Mouse (Mus musculus): ENCODE results near the gene Rbms3. TPM values are rescaled to one million over a fixed set of nuclear protein-coding genes. Genes with fewer than 3 reads are reported as not detected.

The Rbms3 gene
- total RNA-seq, 2 experiments from 2014 or later = 13.6 to 15.0 TPM

DNA sequence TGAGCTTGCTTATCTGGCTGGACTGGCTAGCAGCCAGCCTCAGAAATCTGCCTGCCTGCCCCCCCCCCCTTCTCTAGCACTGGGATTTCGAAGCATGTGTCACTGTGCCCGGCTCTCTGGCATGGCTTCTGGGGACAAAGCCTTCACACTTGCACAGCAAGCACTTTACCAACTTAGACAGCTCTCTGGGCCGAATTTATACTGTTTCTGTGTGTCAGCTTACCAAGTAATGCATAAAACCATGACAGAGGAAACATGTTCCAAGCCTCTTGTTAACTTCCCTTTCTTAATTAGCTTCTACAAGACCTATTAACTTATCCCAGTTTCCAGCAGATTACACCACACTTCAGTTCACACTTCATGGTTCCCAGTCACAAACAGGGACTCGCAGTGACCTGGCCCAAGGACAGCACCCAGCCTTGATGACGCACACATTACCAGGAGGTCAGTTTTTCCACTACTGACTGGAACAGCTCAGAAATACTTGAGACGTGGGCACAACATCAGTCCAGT is 589.7 kb downstream of the Rbms3 start:
- intact Hi-C loops (cut with DNase I) = no loop called here

DNA sequence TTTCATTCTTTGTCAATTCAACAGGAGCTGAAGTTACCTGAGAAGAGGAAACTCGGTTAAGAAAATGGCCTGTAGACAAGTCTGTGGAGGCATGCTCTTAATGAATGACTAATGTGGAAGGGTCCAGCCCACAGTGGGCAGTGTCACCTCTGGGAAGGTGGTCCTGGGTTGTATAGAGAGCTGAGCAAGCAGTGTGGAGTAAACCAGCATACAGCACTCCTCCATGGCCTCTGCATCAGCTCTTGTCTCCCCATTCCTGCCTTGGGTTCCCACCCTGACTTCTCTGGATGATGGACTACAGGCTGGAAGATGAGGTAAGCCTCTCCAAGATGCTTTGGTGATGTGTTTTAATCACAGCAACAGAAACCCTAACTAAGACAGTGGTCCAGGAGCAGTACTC is 597.0 kb downstream of the Rbms3 start:
- intact Hi-C loops (cut with DNase I) = no loop called here
- no peak for DNase-seq (ENCODE audit: extremely low spot score in 1 of 2, low spot score in 2 of 2)

More for the DNA sequence above, 589.7 kb downstream of the Rbms3 start:
- DNase-seq (ENCODE audit: extremely low spot score in 1 of 2, low spot score in 2 of 2) = no peak

DNA sequence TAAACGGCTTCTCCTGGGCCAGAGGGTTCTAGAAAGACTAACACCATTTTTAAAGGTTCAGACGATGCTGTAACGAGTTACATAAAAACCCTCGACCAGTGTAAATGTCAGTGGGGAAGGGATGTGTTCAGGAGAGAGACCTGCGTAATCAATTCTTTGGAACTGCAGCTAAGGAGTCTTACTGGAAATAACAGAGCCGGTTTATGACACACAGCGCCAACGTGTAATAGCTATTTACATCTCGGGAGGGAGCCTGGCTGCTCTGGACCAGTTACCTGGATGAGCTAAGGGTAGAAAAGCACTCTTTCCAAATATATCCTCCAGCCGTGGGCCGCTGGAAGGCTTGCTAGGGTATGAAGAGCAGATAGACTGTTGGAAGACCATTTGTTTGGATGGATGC is 598.5 kb downstream of the Rbms3 start:
- no peak for DNase-seq (ENCODE audit: extremely low spot score in 1 of 2, low spot score in 2 of 2)
- intact Hi-C loops (cut with DNase I) = no loop called here

DNA sequence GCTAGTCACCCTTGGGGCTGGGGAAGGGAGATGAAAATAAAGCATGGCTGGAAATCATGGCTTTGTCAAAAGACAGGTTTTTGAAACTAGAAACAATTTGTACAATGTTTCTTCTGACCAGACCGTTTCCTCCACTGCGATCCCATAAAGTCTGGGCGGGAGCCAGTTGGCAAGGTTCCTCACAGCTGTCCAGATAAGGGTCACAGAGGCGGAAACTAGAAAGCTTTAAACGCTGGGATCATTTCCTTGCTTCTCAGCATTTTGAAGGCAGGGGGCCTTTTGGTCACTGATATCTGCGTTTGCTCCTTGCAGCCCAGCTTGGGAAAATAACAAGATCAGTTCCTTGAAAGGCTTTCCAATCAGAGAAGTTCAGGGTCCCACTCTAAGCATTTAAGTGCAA is 598.9 kb downstream of the Rbms3 start:
- intact Hi-C loops (cut with DNase I) = no loop called here
- DNase-seq (ENCODE audit: extremely low spot score in 1 of 2, low spot score in 2 of 2) = peak in 1 of 2 experiments; percentile 92

DNA sequence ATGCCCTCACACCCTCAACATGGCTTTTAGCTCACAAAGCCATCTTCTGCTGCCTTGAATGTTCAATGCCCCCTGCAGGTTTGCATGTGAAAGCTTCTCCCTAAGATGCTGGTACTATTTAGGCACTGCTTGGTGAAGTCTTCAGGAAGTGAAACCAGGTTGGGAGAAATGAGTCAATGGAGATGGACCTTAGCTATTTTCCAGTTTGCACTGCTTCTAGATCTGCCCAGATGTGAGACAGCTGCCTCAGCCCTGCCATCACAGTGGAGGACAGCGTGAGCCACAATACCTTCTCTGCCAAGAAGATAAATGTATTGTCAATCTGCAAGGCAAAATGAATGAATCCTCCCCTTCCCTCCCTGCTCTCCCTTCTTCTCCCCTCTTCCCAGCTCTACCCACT is 599.8 kb downstream of the Rbms3 start:
- intact Hi-C loops (cut with DNase I) = no loop called here
- DNase-seq (ENCODE audit: extremely low spot score in 1 of 2, low spot score in 2 of 2) = no peak

DNA sequence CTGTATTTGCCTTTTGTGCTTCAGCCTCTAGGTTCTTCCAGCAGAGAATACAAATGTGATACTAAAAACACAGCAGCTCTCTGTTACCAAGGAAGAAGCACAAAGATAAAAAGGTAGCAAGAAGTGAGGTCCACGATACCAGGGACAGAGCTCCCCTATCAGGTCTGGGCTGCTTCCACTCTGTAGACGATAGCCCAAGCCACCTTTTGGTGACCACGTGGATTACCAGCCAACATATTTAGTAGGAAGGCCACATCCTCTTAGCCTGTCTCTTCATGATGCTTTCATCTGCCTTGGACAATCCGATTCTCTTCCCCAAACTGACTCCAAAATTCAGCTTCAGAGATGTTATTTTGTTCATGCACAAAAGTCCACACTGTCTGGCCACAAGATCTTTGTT is 601.1 kb downstream of the Rbms3 start:
- intact Hi-C loops (cut with DNase I) = no loop called here
- DNase-seq (ENCODE audit: extremely low spot score in 1 of 2, low spot score in 2 of 2) = no peak

DNA sequence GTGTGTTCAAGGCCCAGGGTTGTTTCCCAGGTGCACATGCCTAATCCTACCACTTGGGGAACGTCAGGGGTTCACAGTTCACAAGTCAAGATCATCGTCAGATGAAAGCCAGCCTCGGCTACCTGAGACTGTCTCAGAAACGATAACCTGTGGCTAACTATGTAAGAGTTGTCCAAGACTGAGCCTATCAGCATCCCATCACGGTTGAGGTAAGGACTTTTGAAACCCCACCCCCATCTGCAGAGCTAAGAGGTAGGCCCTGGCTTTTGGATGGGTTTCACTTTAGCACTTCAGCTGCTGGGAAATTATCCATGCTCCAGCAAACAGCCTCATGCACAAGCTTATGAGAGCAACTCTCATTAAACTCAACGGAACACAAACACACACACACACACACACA is 607.6 kb downstream of the Rbms3 start:
- intact Hi-C loops (cut with DNase I) = no loop called here
- no peak for DNase-seq (ENCODE audit: extremely low spot score in 1 of 2, low spot score in 2 of 2)

DNA sequence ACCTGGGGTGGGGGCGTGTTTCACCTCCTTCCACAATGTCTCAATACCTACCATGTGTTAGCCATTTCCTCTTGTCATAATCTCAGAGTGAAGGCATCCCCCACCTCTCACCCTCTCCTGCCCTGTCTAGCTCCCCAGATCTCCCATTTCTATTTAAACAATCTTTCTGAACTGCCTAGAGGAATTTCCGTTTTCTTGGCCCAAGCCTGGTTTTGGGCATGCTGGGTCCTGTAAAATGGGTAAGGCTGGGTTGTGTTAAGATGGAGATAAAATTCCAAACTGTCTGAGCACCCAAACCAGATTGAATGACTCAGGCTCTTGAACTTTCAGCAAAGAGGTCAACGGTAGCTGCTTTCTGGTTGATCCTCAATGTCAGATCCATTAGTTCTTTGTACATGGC is 608.2 kb downstream of the Rbms3 start:
- intact Hi-C loops (cut with DNase I) = no loop called here
- DNase-seq (ENCODE audit: extremely low spot score in 1 of 2, low spot score in 2 of 2) = no peak

DNA sequence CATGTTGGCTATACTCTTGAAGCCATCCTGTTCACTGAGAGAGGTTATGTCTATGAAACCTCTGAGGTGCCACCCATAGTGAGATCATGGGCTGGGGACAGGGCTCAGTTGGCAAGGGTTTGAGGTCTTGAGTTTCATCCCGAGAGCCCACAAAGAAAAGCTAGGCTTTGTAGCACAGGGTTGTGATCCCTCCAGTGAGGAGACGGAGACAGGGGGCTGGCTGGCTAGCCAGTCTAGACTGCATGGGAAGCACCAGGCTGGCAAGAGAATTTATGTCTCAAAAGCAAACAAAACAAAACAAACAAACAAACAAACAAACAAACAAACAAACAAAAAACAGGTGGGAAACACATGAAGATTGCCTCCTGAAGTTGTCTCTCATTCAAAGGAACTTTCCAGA is 609.5 kb downstream of the Rbms3 start:
- intact Hi-C loops (cut with DNase I) = no loop called here
- DNase-seq (ENCODE audit: extremely low spot score in 1 of 2, low spot score in 2 of 2) = no peak

DNA sequence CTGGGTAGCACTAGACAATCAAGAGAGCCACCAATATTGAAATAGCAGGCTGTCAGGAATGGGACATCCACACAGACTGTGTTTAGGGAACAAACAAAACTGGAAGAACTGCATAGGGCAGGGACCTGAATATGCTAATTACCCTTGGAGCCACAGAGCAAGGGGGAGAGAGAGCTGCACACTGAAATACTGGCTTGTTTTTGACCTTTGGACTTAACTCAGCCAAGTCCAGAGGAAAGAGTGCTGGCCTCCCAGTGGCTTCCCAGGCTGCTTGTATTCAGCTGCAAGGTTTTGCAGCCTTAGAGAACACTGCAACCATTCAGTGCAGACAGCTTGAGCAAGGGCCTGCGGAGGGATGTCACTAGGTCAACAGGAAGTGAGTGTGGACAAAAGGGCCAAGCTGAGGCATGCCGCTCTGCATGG is 611.0 kb downstream of the Rbms3 start:
- intact Hi-C loops (cut with DNase I) = no loop called here
- DNase-seq (ENCODE audit: extremely low spot score in 1 of 2, low spot score in 2 of 2) = peak in 1 of 2 experiments; percentile 28

DNA sequence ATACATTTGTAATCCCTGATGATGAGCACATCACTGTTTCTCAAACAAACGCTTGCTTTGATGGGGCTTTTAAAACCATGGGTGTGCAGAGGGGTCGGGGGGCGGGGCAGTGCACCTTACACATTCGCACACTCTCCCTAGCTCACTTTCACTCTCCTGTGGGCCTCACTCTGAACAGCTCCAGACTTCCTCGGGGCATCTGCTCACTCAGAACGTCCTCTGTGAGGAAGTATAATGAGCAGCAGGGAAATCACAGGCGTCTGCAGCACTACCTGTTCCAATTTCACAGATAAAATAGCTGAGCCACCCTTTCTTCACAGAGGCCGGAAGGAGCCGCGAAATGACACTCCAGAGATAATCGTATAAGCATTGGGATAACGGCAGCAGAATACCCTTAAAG is 611.4 kb downstream of the Rbms3 start:
- DNase-seq (ENCODE audit: extremely low spot score in 1 of 2, low spot score in 2 of 2) = no peak
- intact Hi-C loops (cut with DNase I) = no loop called here

DNA sequence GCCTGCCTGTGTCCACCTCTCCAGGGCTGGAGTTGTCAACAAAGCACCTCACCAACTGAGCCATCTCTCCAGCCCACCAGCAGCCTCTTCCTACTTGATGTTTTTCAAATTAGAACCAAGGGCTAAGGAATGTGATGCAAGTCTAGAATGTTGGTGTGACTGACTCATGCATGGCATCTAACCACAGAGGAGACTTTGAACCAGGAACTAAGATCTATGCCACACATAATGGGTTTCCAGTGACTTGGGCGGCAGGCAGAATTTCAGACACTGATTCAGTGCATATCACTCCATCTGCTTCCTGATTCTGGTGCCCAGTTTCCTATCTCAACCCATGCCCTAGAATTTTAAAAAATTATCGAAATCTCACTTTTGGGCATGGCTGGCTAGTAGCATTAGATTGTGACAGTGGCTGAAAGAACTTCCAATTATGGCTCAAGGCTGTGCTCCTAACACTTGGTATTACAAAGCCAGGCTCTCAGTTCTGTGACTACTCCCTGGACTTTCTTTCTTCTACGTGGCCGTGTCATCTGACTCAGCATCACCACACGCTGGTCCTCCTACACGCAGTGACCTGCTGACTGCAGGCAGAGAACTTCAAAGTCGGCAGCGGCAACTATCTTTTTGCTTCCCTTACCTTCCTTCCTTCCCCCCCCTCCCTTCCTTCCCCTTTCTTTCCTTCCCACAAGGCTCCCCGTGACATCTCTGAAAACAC is 613.0 kb downstream of the Rbms3 start:
- intact Hi-C loops (cut with DNase I) = no loop called here

DNA sequence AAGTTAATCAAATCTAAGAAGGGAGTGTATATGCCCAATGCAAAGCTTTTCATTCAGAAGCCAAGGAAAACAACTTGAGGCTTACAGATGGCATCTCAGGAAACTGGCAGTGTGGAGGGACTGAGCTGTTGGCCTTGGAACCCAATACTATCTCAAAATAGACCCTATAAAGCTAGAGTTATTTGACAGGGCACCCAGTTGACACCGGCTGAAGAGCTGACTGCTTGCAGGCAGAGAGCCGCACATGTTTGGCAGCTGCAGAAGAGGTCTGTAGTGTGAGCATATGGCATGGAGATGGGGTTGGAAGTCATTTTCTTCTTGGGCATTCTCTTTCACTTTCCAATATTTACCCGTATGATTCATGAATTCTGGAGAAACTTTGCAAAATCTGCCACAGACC is 616.3 kb downstream of the Rbms3 start:
- DNase-seq (ENCODE audit: extremely low spot score in 1 of 2, low spot score in 2 of 2) = no peak
- intact Hi-C loops (cut with DNase I) = no loop called here

More for the DNA sequence above, 613.0 kb downstream of the Rbms3 start:
- DNase-seq (ENCODE audit: extremely low spot score in 1 of 2, low spot score in 2 of 2) = no peak

DNA sequence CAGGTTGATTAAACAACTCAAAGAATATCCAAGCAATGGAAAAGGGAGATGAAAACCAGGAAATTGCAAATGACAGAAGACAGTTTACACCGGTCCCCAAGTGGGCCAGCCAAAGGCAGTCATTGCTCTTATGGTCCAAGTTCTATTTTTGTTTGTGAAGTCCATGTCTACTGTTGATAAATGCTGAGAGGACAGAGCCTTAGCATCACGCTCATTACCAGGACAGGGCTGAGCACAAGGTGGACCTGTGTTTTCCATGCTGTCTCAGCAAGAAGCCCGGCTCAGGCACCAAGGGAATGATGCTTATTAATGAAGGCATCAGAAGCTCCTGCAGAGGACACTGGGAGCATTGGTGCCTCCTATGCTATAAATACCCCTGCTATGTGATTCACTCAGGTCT is 618.9 kb downstream of the Rbms3 start:
- no peak for DNase-seq (ENCODE audit: extremely low spot score in 1 of 2, low spot score in 2 of 2)
- intact Hi-C loops (cut with DNase I) = no loop called here

DNA sequence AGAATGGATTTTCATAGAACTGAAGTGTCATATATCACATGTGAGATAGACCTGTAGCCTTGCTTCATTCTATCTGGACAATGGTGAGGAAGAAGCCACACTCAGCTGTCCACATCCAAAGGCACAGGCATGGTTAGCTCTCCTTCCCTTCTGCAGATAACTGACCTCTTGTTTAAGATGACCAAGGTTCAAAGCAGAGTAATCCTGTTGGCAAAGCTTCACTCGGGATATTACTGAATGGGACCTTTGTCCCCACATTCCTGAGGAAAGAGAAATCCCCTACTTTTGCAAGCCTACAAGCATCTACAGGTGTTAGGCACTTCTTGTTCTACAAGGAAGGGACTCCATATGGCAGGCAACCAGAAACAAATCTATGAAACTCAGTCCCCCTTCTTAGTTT is 621.5 kb downstream of the Rbms3 start:
- DNase-seq (ENCODE audit: extremely low spot score in 1 of 2, low spot score in 2 of 2) = no peak
- intact Hi-C loops (cut with DNase I) = no loop called here

DNA sequence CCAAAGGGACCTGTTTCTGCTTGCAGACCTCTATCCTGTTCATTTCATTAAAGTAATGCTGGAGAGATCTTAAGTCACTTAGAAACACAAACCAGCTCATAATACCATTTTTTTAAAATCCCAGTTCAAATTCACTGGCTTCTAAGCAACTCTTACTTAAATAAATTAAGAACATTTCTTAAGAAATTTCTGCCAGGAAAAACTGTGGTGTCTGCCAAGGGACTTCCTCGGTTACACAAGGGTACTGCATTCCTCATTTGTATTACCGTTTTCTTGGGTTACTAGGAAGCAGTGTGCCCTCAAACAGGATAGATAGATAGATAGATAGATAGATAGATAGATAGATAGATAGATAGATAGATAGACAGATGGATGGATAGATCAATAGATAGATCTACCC is 627.6 kb downstream of the Rbms3 start:
- DNase-seq (ENCODE audit: extremely low spot score in 1 of 2, low spot score in 2 of 2) = no peak
- intact Hi-C loops (cut with DNase I) = no loop called here

DNA sequence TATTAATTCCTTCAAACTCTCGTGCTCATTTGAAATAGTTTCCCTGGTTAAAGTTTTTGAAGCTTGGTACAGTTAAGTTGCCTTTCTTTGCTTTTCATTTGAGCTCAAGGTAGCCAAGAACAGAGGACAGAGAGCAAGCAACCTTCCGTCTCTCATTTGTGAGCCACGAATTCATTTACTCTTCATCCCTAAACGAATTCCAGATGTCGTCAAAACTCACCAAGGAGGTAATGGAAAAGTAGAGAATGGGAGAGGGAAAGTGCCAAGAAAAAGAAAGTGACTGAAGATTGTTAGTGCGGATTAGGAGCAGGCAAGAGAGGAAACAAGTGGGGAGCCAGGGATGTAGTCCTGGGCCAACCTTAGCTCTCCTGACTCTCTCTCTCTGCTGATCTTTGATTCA is 630.5 kb downstream of the Rbms3 start:
- DNase-seq (ENCODE audit: extremely low spot score in 1 of 2, low spot score in 2 of 2) = no peak
- intact Hi-C loops (cut with DNase I) = no loop called here

DNA sequence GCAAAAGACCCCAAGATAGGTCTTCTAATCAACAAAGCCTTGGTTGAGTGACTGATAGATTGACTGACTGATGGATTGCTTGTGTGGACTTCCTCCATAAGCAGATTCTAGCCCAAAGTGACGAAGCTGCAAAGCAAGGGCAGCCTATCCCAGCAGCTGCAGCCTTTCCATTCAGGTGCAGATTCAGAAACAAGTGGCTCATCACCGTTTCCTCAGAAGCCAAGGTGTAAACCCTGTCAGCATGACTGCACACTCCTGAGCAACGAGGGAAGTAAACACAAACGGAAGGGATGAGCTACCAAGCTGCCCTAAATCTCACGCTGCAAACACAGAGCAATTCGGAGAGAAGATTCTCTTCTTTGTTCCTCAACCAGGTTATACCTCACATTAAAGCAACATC is 639.4 kb downstream of the Rbms3 start:
- no peak for DNase-seq (ENCODE audit: extremely low spot score in 1 of 2, low spot score in 2 of 2)
- intact Hi-C loops (cut with DNase I) = no loop called here

DNA sequence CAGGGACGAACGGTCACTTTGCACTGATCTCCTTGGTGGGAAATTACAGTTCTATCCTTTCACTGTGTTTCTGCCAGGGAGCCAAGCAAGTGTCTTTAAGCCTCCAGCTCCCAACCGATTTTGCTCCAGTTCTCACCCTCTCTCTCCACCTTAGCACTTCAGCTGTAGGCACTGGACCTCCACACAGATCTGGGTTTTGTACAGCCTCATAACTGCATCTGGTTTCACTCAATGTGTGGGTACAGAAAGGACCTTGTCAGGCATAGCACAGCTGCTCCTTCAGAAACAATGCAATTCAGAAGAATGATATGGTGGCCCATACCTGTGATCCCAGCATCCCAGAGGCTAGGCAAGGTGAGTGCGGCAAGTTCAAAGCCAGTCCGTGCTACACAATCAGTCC is 648.9 kb downstream of the Rbms3 start:
- intact Hi-C loops (cut with DNase I) = no loop called here
- DNase-seq (ENCODE audit: extremely low spot score in 1 of 2, low spot score in 2 of 2) = no peak

DNA sequence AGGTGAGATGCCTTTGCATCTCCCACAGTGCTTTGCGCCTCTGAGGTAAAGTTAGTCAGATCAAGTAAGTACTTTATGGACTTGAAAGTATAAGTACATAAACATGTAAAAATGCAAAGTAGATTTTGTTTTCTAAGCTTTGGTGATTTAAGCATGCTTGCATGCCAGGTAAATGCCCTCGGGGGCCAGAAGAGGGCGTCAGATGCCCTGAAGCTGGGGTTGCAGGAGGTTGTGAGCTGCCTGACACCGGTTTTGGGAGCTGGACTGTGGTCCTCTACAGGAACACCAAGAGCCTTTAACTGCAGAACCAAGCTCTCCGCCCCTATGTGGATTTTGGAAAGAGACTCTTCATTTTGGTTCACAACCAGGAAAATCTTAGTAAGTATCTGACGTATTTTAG is 652.3 kb downstream of the Rbms3 start:
- DNase-seq (ENCODE audit: extremely low spot score in 1 of 2, low spot score in 2 of 2) = no peak

More for the DNA sequence above, 652.3 kb downstream of the Rbms3 start:
- intact Hi-C loops (cut with DNase I) = no loop called here

Measured in left cerebral cortex, postnatal 10 days (tissue).